Mouse (Mus musculus) megakaryocyte, embryonic 14.5 days (primary cell): ENCODE measurements around the gene Pgf.

Experiments used
- FLI1 ChIP-seq: IDR thresholded peaks from 2 replicates; pipeline ENCODE4 v1.6.1; 2012; ENCODE audit warnings: low read length, inconsistent platforms, mixed read lengths
- GATA1 ChIP-seq: IDR thresholded peaks from 3 replicates; pipeline ENCODE4 v1.6.1; 2012; ENCODE audit warnings: mixed read lengths, low read length, inconsistent platforms, borderline replicate concordance

DNA sequence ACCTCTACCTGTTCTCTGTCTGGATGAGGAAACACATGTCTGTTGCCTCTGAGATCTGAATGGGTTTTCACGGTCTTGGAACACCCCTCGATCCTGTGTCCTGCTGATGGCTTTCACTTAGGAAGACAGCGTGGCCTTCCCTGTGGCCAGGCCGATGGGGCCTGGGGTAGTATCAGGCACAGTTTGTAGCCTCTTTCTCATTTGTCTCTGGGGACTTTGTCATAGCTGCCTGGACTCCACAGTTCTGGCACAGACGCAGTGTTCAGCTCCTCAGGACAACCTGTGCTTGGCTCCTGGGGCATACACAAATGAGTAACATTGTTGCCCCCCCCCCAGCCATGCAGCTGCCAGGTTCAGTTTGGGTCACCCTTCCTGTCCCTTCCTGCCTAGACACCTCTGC lies 17.5 kb upstream of the Pgf start:
- TF ChIP-seq GATA1: no peak
- TF ChIP-seq FLI1: no peak
